ENCODE assay signal across 8 mouse cellular contexts in genomic region chr1:91541042-91541592, GRCm38 (mm10). TPM values are rescaled to one million over a fixed set of nuclear protein-coding genes. Genes with fewer than 3 reads are reported as not detected.
DNase-seq lines count a peak whose midpoint lies in the region; ATAC-seq and TF ChIP-seq lines count a peak whose summit lies in the region.

No protein-coding gene starts in this region.

- no peak for DNase-seq in heart, embryonic 10.5 days (ENCODE audit: low spot score)
- no peak for DNase-seq in heart, postnatal 14 days
- no peak for DNase-seq in Patski (ENCODE audit: low read depth, low spot score)
- no peak for DNase-seq in lung, postnatal 0 days (ENCODE audit: low spot score)
- DNase-seq in yolk sac, embryonic 10.5 days (ENCODE audit: low spot score): peak; percentile 51
- DNase-seq in gastrocnemius, adult 8-10 months (ENCODE audit: low spot score in 2 of 2): no peak
- no peak for DNase-seq in adipocyte (ENCODE audit: low spot score)

- TF ChIP-seq CTCF in Patski (IDR thresholded peaks at IDR 0.05): no peak
- TF ChIP-seq CTCF in lung, postnatal 0 days (IDR thresholded peaks at IDR 0.05): no peak

- H3K4me2 ChIP-seq in hindbrain, embryonic 13.5 days: peak overlapping the region; percentile 94
- peak overlapping the region; percentile 95 for H3K4me2 ChIP-seq in lung, postnatal 0 days (replicated peaks; ENCODE audit: low read depth, low read length)

- peak; percentile 4 for ATAC-seq in Patski
- no peak; the same call in 1 of the 2 replicates for ATAC-seq in hindbrain, embryonic 13.5 days (ENCODE audit: low FRiP score)
- no peak for ATAC-seq in lung, postnatal 0 days

- POLR2A ChIA-PET in Patski (lab: Charles Lee): interaction anchor here (0.5 to 1.2 kb wide), 2 partner anchors 19 to 931 kb away, joined by 3 to 4 read pairs; no protein-coding TSS in a partner anchor

- WGBS in heart, embryonic 10.5 days: 12% methylated on average over 15 of the region's 15 CpGs
- WGBS in hindbrain, embryonic 13.5 days: 14% methylated on average over 15 of the region's 15 CpGs
- 11% methylated on average over 15 of the region's 15 CpGs for WGBS in lung, postnatal 0 days

- H3K9ac ChIP-seq in hindbrain, embryonic 13.5 days: peak overlapping the region; percentile 93
- H3K9ac ChIP-seq in lung, postnatal 0 days (replicated peaks; ENCODE audit: low read depth): peak overlapping the region; percentile 69

- no peak for TF ChIP-seq EP300 in lung, postnatal 0 days (IDR thresholded peaks at IDR 0.05)

- intact Hi-C loops in heart, postnatal 14 days (cut with DNase I): no loop called here

- H3K4me1 ChIP-seq in heart, embryonic 10.5 days: peaks cover 32% of the 10 kb centered on the region
- H3K4me1 ChIP-seq in hindbrain, embryonic 13.5 days (replicated peaks): peaks cover 23% of the 10 kb centered on the region
- H3K4me1 ChIP-seq in lung, postnatal 0 days (ENCODE audit: insufficient read depth, low read depth, low read length): peaks cover 11% of the 10 kb centered on the region; the same call in 1 of the 2 replicates

- CTCF ChIA-PET in Patski (lab: Charles Lee): interaction anchor here (1.2 kb wide), 2 partner anchors 15 to 18 kb away, joined by 3 read pairs; no protein-coding TSS in a partner anchor

- no peaks in the 10 kb centered on the region for H3K9me3 ChIP-seq in heart, embryonic 10.5 days
- no peaks in the 10 kb centered on the region for H3K9me3 ChIP-seq in hindbrain, embryonic 13.5 days
- H3K9me3 ChIP-seq in lung, postnatal 0 days (ENCODE audit: low read length): no peaks in the 10 kb centered on the region

- peak overlapping the region; percentile 72 for H3K4me3 ChIP-seq in heart, embryonic 10.5 days
- H3K4me3 ChIP-seq in hindbrain, embryonic 13.5 days: peak overlapping the region; percentile 95
- H3K4me3 ChIP-seq in lung, postnatal 0 days (ENCODE audit: low read depth, low read length): peak overlapping the region; percentile 79

- peak overlapping the region; percentile 83 for H3K27ac ChIP-seq in heart, embryonic 10.5 days
- peak overlapping the region; percentile 76; the same call in 1 of the 2 replicates for H3K27ac ChIP-seq in hindbrain, embryonic 13.5 days
- peak overlapping the region; percentile 44; the same call in 1 of the 2 replicates for H3K27ac ChIP-seq in lung, postnatal 0 days (ENCODE audit: low read length)

- H3K36me3 ChIP-seq in heart, embryonic 10.5 days: peaks cover 16% of the 10 kb centered on the region; the same call in 1 of the 2 replicates
- peaks cover 19% of the 10 kb centered on the region for H3K36me3 ChIP-seq in hindbrain, embryonic 13.5 days
- H3K36me3 ChIP-seq in lung, postnatal 0 days (ENCODE audit: insufficient read depth, low read length): no peaks in the 10 kb centered on the region; the same call in 1 of the 2 replicates

- in situ Hi-C loops in Patski (cut with MboI; ENCODE audit: low pct_unique_long_range_greater_than_20kb): no loop called here

- peaks cover 24% of the 10 kb centered on the region for H3K27me3 ChIP-seq in heart, embryonic 10.5 days (ENCODE audit: insufficient read depth, poor library complexity, severe bottlenecking)
- H3K27me3 ChIP-seq in Patski: no peaks in the 10 kb centered on the region
- H3K27me3 ChIP-seq in hindbrain, embryonic 13.5 days: peaks cover 36% of the 10 kb centered on the region
- no peaks in the 10 kb centered on the region for H3K27me3 ChIP-seq in lung, postnatal 0 days (replicated peaks; ENCODE audit: insufficient read depth, low read length)

RNA-seq across cellular contexts. Expression of gene Asb1, which starts 0.8 kb away (rescaled TPM):
- 9.0 and 11.1 TPM in 2 replicates for polyA plus RNA-seq in heart, embryonic 10.5 days (2016; fragmentation: Nextera tagmentation; extraction: Ambion mirVana)
- 10 to 100 TPM; 19.8 to 20.3 TPM for total RNA-seq in heart, postnatal 14 days (2021)
- polyA plus RNA-seq in Patski (2021): 15.4 TPM
- 10.1 and 10.9 TPM in 2 replicates for polyA plus RNA-seq in hindbrain, embryonic 13.5 days (2015; fragmentation: Nextera tagmentation; extraction: Ambion mirVana)
- 4.2 and 4.6 TPM in 2 replicates for polyA plus RNA-seq in lung, postnatal 0 days (2015; fragmentation: Nextera tagmentation; extraction: Ambion mirVana)
- total RNA-seq in gastrocnemius, adult 8-10 months (2022): 10 to 100 TPM; 12.8 to 16.7 (median 15.5) TPM

RNA-seq across cellular contexts. Expression of gene Traf3ip1, which starts 46.7 kb away (rescaled TPM):
- polyA plus RNA-seq in heart, embryonic 10.5 days (2016; fragmentation: Nextera tagmentation; extraction: Ambion mirVana): 6.1 and 7.3 TPM in 2 replicates
- total RNA-seq in heart, postnatal 14 days (2021): 1 to 10 TPM; 4.6 to 5.9 TPM
- polyA plus RNA-seq in Patski (2021): 19.0 TPM
- 9.4 and 10.6 TPM in 2 replicates for polyA plus RNA-seq in hindbrain, embryonic 13.5 days (2015; fragmentation: Nextera tagmentation; extraction: Ambion mirVana)
- 11.0 and 11.2 TPM in 2 replicates for polyA plus RNA-seq in lung, postnatal 0 days (2015; fragmentation: Nextera tagmentation; extraction: Ambion mirVana)
- total RNA-seq in gastrocnemius, adult 8-10 months (2022): 1 to 10 TPM; 2.9 to 3.7 (median 3.3) TPM
